Mouse (Mus musculus) neural tube, embryonic 11.5 days (tissue): Measurements from ENCODE around the gene Phex. TPM values are rescaled to one million over a fixed set of nuclear protein-coding genes. Genes with fewer than 3 reads are reported as not detected.

ENCODE experiments used
- ATAC-seq: fragments of 200-750 bp; cut with Nextera tagmentation; 2 replicates; pipeline ENCODE4 v1.8.0; 2017; ENCODE audit warnings: moderate number of reproducible peaks, mild to moderate bottlenecking, moderate TSS enrichment, moderate library complexity; ENCODE audit not compliant: insufficient read depth, low FRiP score, low TSS enrichment
- DNase-seq: peaks from one replicate; pipeline ENCODE4 v3.0.0-alpha.2; 2015; ENCODE audit warnings: low spot score
- H3K27ac ChIP-seq: fragments of 300-500 bp; sonication (generic); 2 replicates; pipeline ENCODE4 v1.5.1; 2014; ENCODE audit warnings: low read depth, mild to moderate bottlenecking, low read length
- H3K27me3 ChIP-seq: fragments of 300-500 bp; sonication (generic); 2 replicates; pipeline ENCODE4 v1.6.1; 2014; ENCODE audit warnings: mild to moderate bottlenecking, low read length, mixed read lengths; ENCODE audit not compliant: control insufficient read depth, insufficient read depth
- H3K36me3 ChIP-seq: fragments of 300-500 bp; sonication (generic); 2 replicates; pipeline ENCODE4 v1.6.1; 2014; ENCODE audit warnings: mild to moderate bottlenecking, low read length, moderate library complexity, mixed read lengths; ENCODE audit not compliant: control insufficient read depth, insufficient read depth
- H3K4me1 ChIP-seq: fragments of 300-500 bp; sonication (generic); 2 replicates; pipeline ENCODE4 v1.6.1; 2014; ENCODE audit warnings: low read length, mixed read lengths; ENCODE audit not compliant: control insufficient read depth, insufficient read depth
- H3K4me2 ChIP-seq: fragments of 300-500 bp; sonication (generic); 2 replicates; pipeline ENCODE4 v1.6.1; 2014; ENCODE audit warnings: low read depth, mild to moderate bottlenecking, moderate library complexity
- H3K4me3 ChIP-seq: fragments of 300-500 bp; sonication (generic); 2 replicates; pipeline ENCODE4 v1.5.1; 2014; ENCODE audit warnings: low read depth, low read length
- H3K9ac ChIP-seq: fragments of 300-500 bp; sonication (generic); 2 replicates; pipeline ENCODE4 v1.6.1; 2014; ENCODE audit warnings: mild to moderate bottlenecking, low read length
- H3K9me3 ChIP-seq: fragments of 300-500 bp; sonication (generic); 2 replicates; pipeline ENCODE4 v1.6.1; 2016; ENCODE audit warnings: low read length; ENCODE audit not compliant: control insufficient read depth
- WGBS: fragments of 180-500 bp; shearing (Covaris S2); extraction: QIAGEN DNeasy Blood & Tissue Kit; methylation state at CpG from one replicate; pipeline ENCODE4 v1.1.7; 2014; 5-methylcytosine and 5-hydroxymethylcytosine counted together
- microRNA-seq: library from miRNA; unstranded; fragments of <30 nt; microRNA quantifications from one replicate; pipeline ENCODE4, GENCODE M21; 2016
- polyA plus RNA-seq: library from polyadenylated mRNA; unstranded; fragments of >200 nt; fragmentation: Nextera tagmentation; extraction: Ambion mirVana; gene quantifications from 2 replicates; pipeline ENCODE4 v1.2.1, GENCODE M21; 2014

Gene Phex
- polyA plus RNA-seq, 1 experiment from 2014 or later: 0.50 TPM

DNA sequence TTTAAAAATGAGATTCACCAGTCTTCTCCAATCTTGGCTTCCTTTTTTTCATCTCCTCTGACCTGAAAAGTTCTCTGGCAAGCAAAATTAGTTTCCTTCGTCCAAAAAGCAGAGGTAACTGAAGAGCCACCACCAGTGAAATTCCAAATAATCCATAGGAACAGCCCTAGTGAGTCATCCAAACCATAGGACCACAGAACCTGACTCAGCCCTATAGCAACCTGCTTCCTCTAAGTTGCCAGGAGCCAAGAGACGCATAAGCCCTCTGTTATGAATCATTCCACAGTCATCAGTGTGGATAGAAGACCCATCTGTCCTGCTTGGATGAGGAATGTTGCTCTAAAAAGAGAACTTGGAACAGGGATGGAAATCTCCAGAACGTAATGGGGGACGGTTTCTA, 230.9 kb downstream of the Phex start:
- Histone ChIP-seq H3K36me3 (no peaks in the 10 kb centered on the region), H3K4me3 (no peak overlapping the region), H3K4me2 (no peak overlapping the region), H3K9me3 (no peaks in the 10 kb centered on the region), H3K27ac (no peak overlapping the region), H3K9ac (no peak overlapping the region), H3K27me3 (no peaks in the 10 kb centered on the region), H3K4me1 (no peaks in the 10 kb centered on the region)
- 74% methylated on average over 4 of the region's 4 CpGs for WGBS
- no peak for ATAC-seq
- DNase-seq: no peak

DNA sequence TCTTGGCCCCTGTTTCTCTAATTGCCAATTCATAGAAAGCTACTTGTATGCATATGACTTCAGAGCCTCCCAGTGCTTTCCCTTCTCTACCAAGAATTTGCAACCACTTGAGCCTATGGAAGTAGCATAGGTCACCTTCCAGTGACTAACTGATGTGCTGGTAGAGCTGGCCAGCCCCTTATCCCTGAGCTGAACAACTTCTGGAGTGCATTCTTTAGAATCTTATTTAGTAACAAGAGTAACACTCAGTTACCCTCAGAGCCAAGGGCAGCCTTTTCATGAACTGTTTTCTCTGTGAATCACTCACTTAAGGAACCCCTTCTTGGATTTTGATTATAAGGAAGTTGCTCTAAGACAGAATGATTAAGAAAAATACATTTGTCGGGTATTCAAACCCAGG, 234.3 kb downstream of the Phex start:
- 85% methylated on average over 1 of the region's 1 CpGs for WGBS
- no peak overlapping the region for H3K4me2 ChIP-seq
- no peaks in the 10 kb centered on the region for H3K36me3 ChIP-seq
- no peaks in the 10 kb centered on the region for H3K4me1 ChIP-seq
- H3K27ac ChIP-seq: no peak overlapping the region
- no peaks in the 10 kb centered on the region for H3K9me3 ChIP-seq
- DNase-seq (no peak), ATAC-seq (no peak)
- H3K27me3 ChIP-seq: no peaks in the 10 kb centered on the region
- no peak overlapping the region for H3K9ac ChIP-seq
- H3K4me3 ChIP-seq: no peak overlapping the region

DNA sequence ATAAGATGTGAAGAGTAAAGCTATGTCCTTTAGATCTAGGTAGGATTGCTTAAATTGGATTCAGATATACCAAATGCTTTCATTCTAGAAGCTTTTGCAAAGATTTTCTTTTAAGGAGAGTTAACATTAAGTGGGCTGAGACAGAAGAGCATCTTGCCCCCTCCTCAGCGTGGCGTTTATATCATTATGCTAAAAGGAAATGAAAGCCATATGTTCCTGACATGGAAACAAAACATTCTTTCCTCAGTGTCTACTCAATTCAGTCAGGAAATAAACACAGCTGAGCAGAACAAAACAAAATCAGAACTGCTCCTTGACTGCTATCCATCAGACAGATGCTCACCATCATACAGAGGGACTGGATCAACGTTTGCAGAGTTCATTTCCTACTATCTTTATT, 251.0 kb downstream of the Phex start:
- H3K27me3 ChIP-seq: no peaks in the 10 kb centered on the region
- DNase-seq: no peak
- 70% methylated on average over 3 of the region's 3 CpGs for WGBS

DNA sequence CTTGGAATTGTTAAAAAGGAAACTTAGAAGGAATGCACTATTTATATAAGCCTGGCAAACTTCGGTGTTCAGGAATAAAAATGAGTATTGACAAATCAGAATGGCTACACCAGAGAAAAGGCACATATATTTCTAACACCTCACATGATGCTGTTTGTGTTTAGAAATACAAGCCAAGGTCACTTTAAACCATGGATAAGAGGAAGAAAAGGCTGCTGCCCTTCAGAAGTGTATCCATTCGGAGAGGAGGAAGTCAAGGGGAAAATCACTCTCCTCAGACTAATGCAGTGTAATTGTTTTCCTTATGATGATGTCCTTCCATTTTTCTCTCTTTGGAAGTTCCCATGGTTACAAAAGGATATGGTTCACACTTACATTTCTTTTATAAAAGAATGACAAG, 251.7 kb downstream of the Phex start:
- no peak for DNase-seq
- no peak for ATAC-seq
- H3K4me3 ChIP-seq: no peak overlapping the region
- no peaks in the 10 kb centered on the region for H3K27me3 ChIP-seq
- no peaks in the 10 kb centered on the region for H3K4me1 ChIP-seq
- no peak overlapping the region for H3K9ac ChIP-seq
- H3K4me2 ChIP-seq: no peak overlapping the region
- 77% methylated on average over 2 of the region's 2 CpGs for WGBS
- no peak overlapping the region for H3K27ac ChIP-seq
- H3K9me3 ChIP-seq: no peaks in the 10 kb centered on the region
- H3K36me3 ChIP-seq: no peaks in the 10 kb centered on the region

More for the DNA sequence above, 251.0 kb downstream of the Phex start:
- no peaks in the 10 kb centered on the region for H3K9me3 ChIP-seq
- no peak overlapping the region for H3K4me3 ChIP-seq
- no peaks in the 10 kb centered on the region for H3K36me3 ChIP-seq
- H3K4me1 ChIP-seq: no peaks in the 10 kb centered on the region
- no peak overlapping the region for H3K9ac ChIP-seq
- no peak overlapping the region for H3K27ac ChIP-seq
- no peak for ATAC-seq
- no peak overlapping the region for H3K4me2 ChIP-seq

DNA sequence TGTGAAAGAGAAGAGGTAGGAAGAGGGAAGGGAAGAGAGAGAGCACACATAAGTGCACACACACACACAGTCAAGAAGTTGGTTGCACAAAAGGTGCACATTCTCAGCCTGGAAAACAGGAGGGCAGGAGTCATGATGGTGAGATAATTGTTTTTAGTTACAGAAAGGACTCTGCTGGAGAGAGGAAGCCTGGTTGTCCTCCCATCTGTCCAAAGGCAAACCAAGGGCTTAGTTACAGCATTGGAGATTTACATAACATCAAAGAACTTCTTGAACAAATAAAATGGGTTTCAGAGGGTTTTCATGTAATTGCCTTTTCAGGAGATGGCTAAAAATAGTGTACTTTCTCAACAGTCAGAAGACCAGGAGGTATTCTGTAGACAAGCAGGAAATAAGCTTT, 270.4 kb downstream of the Phex start:
- H3K9ac ChIP-seq: no peak overlapping the region
- H3K9me3 ChIP-seq: no peaks in the 10 kb centered on the region
- ATAC-seq (no peak), DNase-seq (no peak)
- no peak overlapping the region for H3K4me3 ChIP-seq
- no peaks in the 10 kb centered on the region for H3K27me3 ChIP-seq
- no peak overlapping the region for H3K4me2 ChIP-seq
- no peaks in the 10 kb centered on the region for H3K36me3 ChIP-seq
- no peak overlapping the region for H3K27ac ChIP-seq
- H3K4me1 ChIP-seq: no peaks in the 10 kb centered on the region

DNA sequence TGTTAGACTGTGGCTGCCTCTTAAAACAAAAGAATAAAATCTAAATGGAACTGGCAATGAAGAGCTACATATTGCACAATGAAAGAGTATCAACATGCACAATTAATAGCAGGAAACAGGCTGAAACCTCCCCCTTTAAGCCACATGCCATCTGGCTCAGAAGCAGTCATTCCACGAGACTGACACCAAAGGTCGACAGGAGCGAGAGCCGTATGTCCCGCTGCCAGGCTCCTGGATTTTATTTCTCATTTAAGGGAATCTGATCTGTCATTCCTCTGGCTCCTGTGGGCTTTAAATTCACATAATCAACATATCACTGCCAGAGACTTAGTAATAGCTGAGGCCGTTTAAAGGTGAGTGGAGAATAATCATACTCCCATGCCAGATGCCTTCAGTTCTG, 275.5 kb downstream of the Phex start:
- H3K4me3 ChIP-seq: no peak overlapping the region
- H3K4me1 ChIP-seq: no peaks in the 10 kb centered on the region
- WGBS: 66% methylated on average over 6 of the region's 6 CpGs
- H3K9ac ChIP-seq: no peak overlapping the region
- no peaks in the 10 kb centered on the region for H3K9me3 ChIP-seq
- H3K27me3 ChIP-seq: no peaks in the 10 kb centered on the region
- DNase-seq: no peak
- H3K27ac ChIP-seq: no peak overlapping the region
- ATAC-seq: no peak
- no peak overlapping the region for H3K4me2 ChIP-seq
- no peaks in the 10 kb centered on the region for H3K36me3 ChIP-seq

Small RNAs within 50 kb of the gene (microRNA-seq; reads per million reads assigned to microRNA genes)
- not detected for gene Gm23798

Other genes starting within 250 kb of the Phex start
- gene Sms, start 77.0 kb upstream of the Phex start, polyA plus RNA-seq: 105 and 111 TPM in 2 replicates
- 4.5 and 7.6 TPM in 2 replicates for gene Yy2, start 153.7 kb upstream of the Phex start, polyA plus RNA-seq
- gene Mbtps2, start 183.4 kb upstream of the Phex start, polyA plus RNA-seq: 25.2 and 26.3 TPM in 2 replicates